8 mouse cellular contexts compared by ENCODE assay signal in the genomic region with DNA sequence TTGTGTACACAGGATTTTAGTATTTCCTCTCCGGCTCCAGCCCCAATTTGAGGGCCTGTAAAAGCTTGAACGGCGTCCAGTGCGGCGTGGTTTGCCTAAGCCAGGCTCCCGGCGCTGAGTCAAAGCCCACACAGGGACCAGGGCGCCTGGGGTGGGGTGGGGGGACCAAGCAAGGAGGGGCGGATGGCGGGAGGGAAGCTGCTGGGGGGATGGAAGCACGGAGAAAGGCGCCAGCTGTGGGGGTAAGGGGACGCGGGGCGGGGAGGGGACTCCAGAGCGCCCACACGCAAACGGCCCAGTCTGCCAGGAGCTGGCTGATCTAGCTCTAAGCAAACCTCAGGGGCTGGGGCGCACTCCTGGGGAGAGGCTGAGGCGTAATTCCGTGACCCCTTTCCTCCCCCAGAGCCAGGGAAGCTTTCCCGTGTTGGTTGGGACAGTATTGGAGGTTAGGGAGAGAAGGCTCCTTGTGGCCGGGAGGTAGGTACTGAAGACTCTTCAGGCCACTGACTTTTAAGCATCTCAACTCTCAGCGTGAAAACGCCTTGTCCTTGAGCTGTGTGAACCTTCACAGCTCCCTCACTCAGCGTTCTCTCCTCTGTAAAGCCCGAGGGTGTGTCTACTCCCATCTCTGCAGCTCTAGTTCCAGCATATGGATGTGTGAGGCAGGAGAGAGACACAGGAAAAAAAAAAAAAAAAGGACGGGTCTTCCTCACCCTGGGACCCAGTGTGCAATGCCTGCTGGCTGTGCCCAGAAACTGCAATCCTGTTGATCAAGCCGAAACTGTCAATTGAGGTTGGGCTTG. TPM values are rescaled to one million over a fixed set of nuclear protein-coding genes. Genes with fewer than 3 reads are reported as not detected.
DNase-seq lines count a peak whose midpoint lies in the region; ATAC-seq lines count a peak whose summit lies in the region.

No protein-coding gene starts in this region.

- peak overlapping the region; percentile 52 for H3K4me3 ChIP-seq in embryonic facial prominence, embryonic 10.5 days
- H3K4me3 ChIP-seq in heart, embryonic 11.5 days (ENCODE audit: low read depth, low read length) = peak overlapping the region; percentile 30
- peak overlapping the region; percentile 26 for H3K4me3 ChIP-seq in kidney, embryonic 16.5 days (ENCODE audit: low read length)
- H3K4me3 ChIP-seq in midbrain, embryonic 10.5 days = peak overlapping the region; percentile 51

- DNase-seq in adrenal gland, postnatal 10 days = peak; percentile 27
- no peak for DNase-seq in adrenal gland, adult 2 months
- peak; percentile 70 for DNase-seq in embryonic facial prominence, embryonic 10.5 days (ENCODE audit: low spot score)
- DNase-seq in midbrain, embryonic 10.5 days (ENCODE audit: low spot score) = peak; percentile 55
- no peak for DNase-seq in cerebellum, adult 8-10 months

- H3K9me3 ChIP-seq in embryonic facial prominence, embryonic 10.5 days = no peaks in the 10 kb centered on the region
- no peaks in the 10 kb centered on the region for H3K9me3 ChIP-seq in heart, embryonic 11.5 days (replicated peaks; ENCODE audit: control insufficient read depth, low read length)
- no peaks in the 10 kb centered on the region for H3K9me3 ChIP-seq in kidney, embryonic 16.5 days (ENCODE audit: low read length)
- H3K9me3 ChIP-seq in midbrain, embryonic 10.5 days (replicated peaks) = no peaks in the 10 kb centered on the region

- H3K27ac ChIP-seq in embryonic facial prominence, embryonic 10.5 days (replicated peaks) = peak overlapping the region; percentile 88
- H3K27ac ChIP-seq in heart, embryonic 11.5 days (ENCODE audit: low read depth, low read length) = peak overlapping the region; percentile 46
- peak overlapping the region; percentile 72 for H3K27ac ChIP-seq in kidney, embryonic 16.5 days (ENCODE audit: low read length)
- H3K27ac ChIP-seq in midbrain, embryonic 10.5 days (replicated peaks) = peak overlapping the region; percentile 83

- H3K4me2 ChIP-seq in heart, embryonic 11.5 days = peak overlapping the region; percentile 70
- H3K4me2 ChIP-seq in kidney, embryonic 16.5 days (replicated peaks; ENCODE audit: low read depth, low read length) = peak overlapping the region; percentile 52

- WGBS in embryonic facial prominence, embryonic 10.5 days = 4% methylated on average over 29 of the region's 29 CpGs
- 4% methylated on average over 29 of the region's 29 CpGs for WGBS in heart, embryonic 11.5 days (ENCODE audit: insufficient replicate concordance)
- 3% methylated on average over 29 of the region's 29 CpGs for WGBS in kidney, embryonic 16.5 days
- 2% methylated on average over 29 of the region's 29 CpGs for WGBS in midbrain, embryonic 10.5 days

- H3K27me3 ChIP-seq in embryonic facial prominence, embryonic 10.5 days (replicated peaks; ENCODE audit: low read depth, poor library complexity, severe bottlenecking) = peaks cover 63% of the 10 kb centered on the region
- H3K27me3 ChIP-seq in heart, embryonic 11.5 days (ENCODE audit: control insufficient read depth, insufficient read depth, low read length) = no peaks in the 10 kb centered on the region; the same call in 1 of the 2 replicates
- peaks cover 6% of the 10 kb centered on the region; the same call in 1 of the 2 replicates for H3K27me3 ChIP-seq in kidney, embryonic 16.5 days (ENCODE audit: insufficient read depth, low read length)
- H3K27me3 ChIP-seq in midbrain, embryonic 10.5 days (ENCODE audit: low read depth, poor library complexity, severe bottlenecking) = peaks cover 56% of the 10 kb centered on the region

- ATAC-seq in heart, embryonic 11.5 days (replicated peaks; ENCODE audit: insufficient number of reproducible peaks, low FRiP score, low TSS enrichment) = no peak
- peak; percentile 66 for ATAC-seq in kidney, embryonic 16.5 days (ENCODE audit: low FRiP score, low TSS enrichment)
- ATAC-seq in CD4-positive, CD25-positive, alpha-beta regulatory T cell, adult 4 months = no peak

- peak overlapping the region; percentile 58 for H3K9ac ChIP-seq in heart, embryonic 11.5 days (ENCODE audit: low read depth, low read length)
- peak overlapping the region; percentile 57 for H3K9ac ChIP-seq in kidney, embryonic 16.5 days (replicated peaks; ENCODE audit: low read length)

- no peaks in the 10 kb centered on the region for H3K36me3 ChIP-seq in embryonic facial prominence, embryonic 10.5 days (replicated peaks)
- H3K36me3 ChIP-seq in heart, embryonic 11.5 days (ENCODE audit: control insufficient read depth, insufficient read depth, low read length) = no peaks in the 10 kb centered on the region
- H3K36me3 ChIP-seq in kidney, embryonic 16.5 days (ENCODE audit: insufficient read depth, low read length) = no peaks in the 10 kb centered on the region
- no peaks in the 10 kb centered on the region for H3K36me3 ChIP-seq in midbrain, embryonic 10.5 days

- peaks cover 42% of the 10 kb centered on the region for H3K4me1 ChIP-seq in embryonic facial prominence, embryonic 10.5 days
- peaks cover 18% of the 10 kb centered on the region for H3K4me1 ChIP-seq in heart, embryonic 11.5 days (ENCODE audit: control insufficient read depth, insufficient read depth, low read length)
- peaks cover 27% of the 10 kb centered on the region for H3K4me1 ChIP-seq in kidney, embryonic 16.5 days (ENCODE audit: insufficient read depth, low read length)
- H3K4me1 ChIP-seq in midbrain, embryonic 10.5 days = peaks cover 24% of the 10 kb centered on the region

RNA-seq across cellular contexts. Expression of gene Atoh8, which starts 46.1 kb away (rescaled TPM):
- 1 to 10 TPM; 7.0 to 7.9 TPM for total RNA-seq in adrenal gland, postnatal 10 days (2021)
- total RNA-seq in adrenal gland, adult 2 months (2021) = 1 to 10 TPM; 2.3 to 3.1 TPM
- polyA plus RNA-seq in adrenal gland, adult 2 months (2012; rRNA removed) = 5.5 and 8.3 TPM in 2 replicates
- 17.7 and 21.4 TPM in 2 replicates for polyA plus RNA-seq in embryonic facial prominence, embryonic 10.5 days (2016; fragmentation: Nextera tagmentation; extraction: Ambion mirVana)
- 11.6 and 11.8 TPM in 2 replicates for polyA plus RNA-seq in heart, embryonic 11.5 days (2014; fragmentation: Nextera tagmentation; extraction: Ambion mirVana)
- 24.2 and 25.3 TPM in 2 replicates for polyA plus RNA-seq in kidney, embryonic 16.5 days (2015; fragmentation: Nextera tagmentation; extraction: Ambion mirVana)
- 9.2 and 11.2 TPM in 2 replicates for polyA plus RNA-seq in midbrain, embryonic 10.5 days (2016; fragmentation: Nextera tagmentation; extraction: Ambion mirVana)
- polyA plus RNA-seq in CD4-positive, CD25-positive, alpha-beta regulatory T cell, adult 4 months (2017; shearing (Covaris generic)) = not detected

Comparison
In these comparisons a context has a peak if more than half of its experiments do, and no peak if none do; other contexts are left out.
1. DNase-seq: peak in adrenal gland, postnatal 10 days (single experiment), embryonic facial prominence, embryonic 10.5 days (single experiment) and midbrain, embryonic 10.5 days (single experiment); none in adrenal gland, adult 2 months (single experiment) and cerebellum, adult 8-10 months (single experiment).
2. Peak in every context shown above with its lines, with median percentiles within 50 percentile points of each other: H3K27ac ChIP-seq and H3K4me3 ChIP-seq.